Mouse (Mus musculus): ENCODE measurements at regions not wholly inside any gene's neighbourhood (a gene's known extent, or its start where the extent isn't known, plus 50 kb on each side); places are given as distances from the start of the nearest gene placed in this dataset.

DNA sequence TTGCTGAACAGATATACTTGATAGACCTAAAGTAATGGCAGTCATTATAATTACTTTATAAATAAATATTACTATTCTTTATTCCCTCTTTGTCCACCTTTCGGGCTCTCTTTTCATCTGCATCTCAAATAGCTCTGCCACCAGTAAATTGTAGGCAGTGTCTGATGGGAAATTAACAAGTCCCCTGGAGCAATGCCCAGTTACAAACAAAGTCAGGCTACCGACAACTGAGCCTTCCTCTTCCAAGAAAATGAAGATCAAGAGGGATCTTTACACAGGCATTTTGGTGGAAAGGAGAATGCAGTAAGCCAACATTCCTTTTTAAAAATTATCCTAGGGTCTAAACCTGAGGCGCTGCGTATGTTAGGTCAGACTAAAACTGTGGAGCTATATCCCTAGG, 181.3 kb upstream of the Ttc29 start:
- no peak for TF ChIP-seq CTCF (IDR thresholded peaks at IDR 0.05; ENCODE audit: extremely low read depth, insufficient read length, insufficient replicate concordance, low read depth, low read length)
- no peak for TF ChIP-seq POLR2A (IDR thresholded peaks at IDR 0.05; ENCODE audit: low read depth, low read length)

All from small intestine, adult 2 months (tissue).